Mouse (Mus musculus) gastrocnemius, postnatal 36 days (tissue): ENCODE measurements around the gene Mbd3l1. TPM values are rescaled to one million over a fixed set of nuclear protein-coding genes. Genes with fewer than 3 reads are reported as not detected.

ENCODE experiments used
- DNase-seq, 2 experiments: peaks; one replicate each; pipeline ENCODE4 v3.0.0; 2022
- intact Hi-C: fragments of 180-260 bp; cut with DNase I; formaldehyde crosslinking; loops from one replicate; pipeline ENCODE4 v1.15.1; 2025
- long read RNA-seq, 2 experiments: library from polyadenylated mRNA; stranded (forward); transcript quantifications; one replicate each; pipeline ENCODE4 v2.0.0; 2021
- microRNA-seq, 2 experiments: library from miRNA; unstranded; fragments of <30 nt; microRNA quantifications; one replicate each; pipeline ENCODE4 v1.2.0; 2021
- total RNA-seq, 2 experiments: library from RNA; stranded (reverse); gene quantifications; 2 replicates each; pipeline ENCODE4 v1.2.3; 2021

Mbd3l1 gene
- total RNA-seq = not detected
- long read RNA-seq, experiment 1 = 0 reads
- long read RNA-seq, experiment 2 = 0 reads

DNA sequence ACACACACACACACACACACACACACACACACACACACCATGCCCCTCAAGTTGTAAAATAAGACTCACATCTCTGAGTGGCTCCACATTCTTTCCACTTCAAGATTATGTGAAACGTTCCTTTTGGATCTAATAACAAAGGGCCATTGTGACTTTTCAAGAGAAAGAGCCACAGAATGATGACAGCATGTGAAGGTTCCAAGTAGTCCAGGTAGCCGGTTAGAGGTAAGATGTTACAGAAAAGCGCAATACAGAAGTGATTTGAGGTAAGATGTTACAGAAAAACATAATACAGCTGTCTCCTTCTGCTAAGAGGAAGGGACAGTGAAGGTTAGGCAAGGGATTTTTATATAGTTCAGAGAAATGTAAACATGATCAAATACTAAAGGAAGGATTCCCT, at the start of gene Mbd3l1, which contains the start of gene Zfp558:
TSS of gene Mbd3l1 (plus strand) at position 192 of the 400 bp plus-strand sequence.
TSS of gene Zfp558 (minus strand) at position 101 of the 400 bp plus-strand sequence.
- intact Hi-C loops = no loop called here
- DNase-seq = no peak

DNA sequence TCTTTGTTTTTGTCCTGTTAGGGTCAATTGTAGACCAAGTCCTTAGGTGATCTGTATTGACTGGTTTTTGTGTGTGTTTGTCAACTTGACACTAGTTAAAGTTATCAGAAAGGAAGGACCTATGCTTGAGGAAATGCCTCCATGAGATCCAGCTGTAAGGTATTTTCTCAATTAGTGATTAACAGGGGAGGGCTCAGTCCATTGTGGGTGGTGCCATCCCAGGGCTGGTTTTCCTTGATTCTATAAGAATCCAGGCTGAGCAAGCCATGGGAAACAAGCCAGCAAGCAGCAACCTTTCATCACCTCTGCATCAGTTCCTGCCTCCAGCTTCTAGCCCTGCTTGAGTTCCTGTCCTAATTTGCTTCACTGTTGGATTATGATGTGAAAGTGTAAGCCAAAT, 47.8 kb upstream of the Mbd3l1 start, which contains the start of gene Mbd3l2:
TSS of gene Mbd3l2 (plus strand) at position 301 of the 400 bp plus-strand sequence.
- intact Hi-C loops = no loop called here

DNA sequence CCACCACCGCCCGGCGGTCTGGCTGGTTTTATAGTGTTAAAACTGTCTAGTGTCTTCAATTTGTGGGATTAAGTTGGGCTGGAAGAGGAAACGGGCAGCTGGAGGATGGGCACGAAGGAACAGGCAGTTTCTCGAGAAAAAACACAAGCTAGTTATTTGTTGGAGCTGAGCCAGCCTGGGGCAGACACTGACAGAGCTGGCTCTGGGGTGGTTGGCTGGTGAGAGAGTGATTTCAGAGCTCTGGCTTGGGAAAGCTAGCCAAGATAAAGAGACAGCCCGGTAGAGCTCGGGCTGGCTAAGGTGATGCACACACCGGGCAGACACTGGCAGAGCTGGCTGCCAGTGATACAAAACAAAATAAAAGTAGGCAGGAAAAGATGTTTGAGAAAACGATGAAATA, 46.5 kb upstream of the Mbd3l1 start:
- intact Hi-C loops = no loop called here
- no peak for DNase-seq

More for the DNA sequence above, 47.8 kb upstream of the Mbd3l1 start, which contains the start of gene Mbd3l2:
- DNase-seq = no peak

DNA sequence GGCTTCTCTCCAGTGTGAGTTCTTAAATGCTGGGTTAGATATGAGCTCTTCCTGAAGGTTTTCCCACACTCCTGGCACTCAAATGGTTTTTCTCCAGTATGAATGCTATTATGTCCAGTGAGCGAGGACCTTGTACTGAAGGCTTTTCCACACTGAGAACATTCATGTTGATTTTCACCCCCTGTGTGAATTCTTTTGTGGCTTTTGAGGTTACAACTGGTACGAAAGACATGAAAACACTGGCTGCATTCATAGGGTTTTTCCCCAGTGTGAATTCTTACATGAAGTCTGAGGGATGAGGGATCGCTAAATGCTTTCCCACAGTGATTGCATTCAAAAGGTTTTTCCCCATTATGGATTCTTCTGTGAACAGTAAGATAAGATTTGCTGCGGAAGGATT, 21.6 kb upstream of the Mbd3l1 start:
- intact Hi-C loops = no loop called here
- no peak for DNase-seq

GRCm38 (mm10) chr9:18467350-18467749, 10.8 kb upstream of the Mbd3l1 start:
- intact Hi-C loops = no loop called here

GRCm38 (mm10) chr9:18468005-18468404, 10.2 kb upstream of the Mbd3l1 start:
- no peak for DNase-seq
- intact Hi-C loops = no loop called here

More at GRCm38 (mm10) chr9:18467350-18467749, 10.8 kb upstream of the Mbd3l1 start:
- DNase-seq = no peak

- intact Hi-C loops = no loop called here
- peak; percentile 36 to 43 for DNase-seq
Observed at GRCm38 (mm10) chr9:18473324-18474128, 4.6 kb upstream of the Mbd3l1 start.

GRCm38 (mm10) chr9:18508098-18508497, 29.9 kb downstream of the Mbd3l1 start:
- no peak for DNase-seq
- intact Hi-C loops = no loop called here

Small RNA genes lying within 50 kb of the gene (microRNA-seq; reads per million reads assigned to microRNA genes)
- 0 reads per million in 2 experiments for gene Gm22854

Other genes starting within 250 kb of the Mbd3l1 start
- 10 to 100 TPM; 46.6 to 50.5 TPM for gene Chordc1, start 186.2 kb upstream of the Mbd3l1 start, total RNA-seq
- 1 to 10 TPM; 3.7 TPM for gene Naalad2, start 75.4 kb upstream of the Mbd3l1 start, total RNA-seq
- not detected for gene Ubtfl1, start 73.9 kb upstream of the Mbd3l1 start, total RNA-seq
- not detected for gene Mbd3l2, start 47.7 kb upstream of the Mbd3l1 start, total RNA-seq
- 1 to 10 TPM in 1 of 2 experiments, under 1 TPM in 1; 0.82 to 1.2 TPM for gene Zfp558, start 91 bp upstream of the Mbd3l1 start, total RNA-seq
- under 1 TPM in 1 of 2 experiments, not detected in 1; 0.13 TPM for gene Muc16, start 196.2 kb downstream of the Mbd3l1 start, total RNA-seq